Mouse (Mus musculus) hindbrain, embryonic 11.5 days (tissue): ENCODE measurements at regions not wholly inside any gene's neighbourhood (a gene's known extent, or its start where the extent isn't known, plus 50 kb on each side); places are given as distances from the start of the nearest gene placed in this dataset.

Source experiments
- ATAC-seq: fragments of 200-750 bp; cut with Nextera tagmentation; 2 replicates; pipeline ENCODE4 v1.8.0; 2017; ENCODE audit warnings: mild to moderate bottlenecking, moderate TSS enrichment, moderate library complexity; ENCODE audit not compliant: low FRiP score
- DNase-seq: peaks from one replicate; pipeline ENCODE4 v3.0.0-alpha.2; 2015; ENCODE audit warnings: low spot score
- H3K27ac ChIP-seq: fragments of 300-500 bp; sonication (generic); 2 replicates; pipeline ENCODE4 v1.5.1; 2014; ENCODE audit warnings: mild to moderate bottlenecking, low read depth, low read length
- H3K27me3 ChIP-seq: fragments of 300-500 bp; sonication (generic); 2 replicates; pipeline ENCODE4 v1.6.1; 2014; ENCODE audit warnings: mild to moderate bottlenecking, low read length, moderate library complexity, mixed read lengths; ENCODE audit not compliant: control insufficient read depth, insufficient read depth
- H3K36me3 ChIP-seq: fragments of 300-500 bp; sonication (generic); 2 replicates; pipeline ENCODE4 v1.6.1; 2014; ENCODE audit warnings: mild to moderate bottlenecking, low read length, moderate library complexity, mixed read lengths; ENCODE audit not compliant: control insufficient read depth, insufficient read depth
- H3K4me1 ChIP-seq: fragments of 300-500 bp; sonication (generic); replicated peaks from 2 replicates; pipeline ENCODE4 v1.6.1; 2014; ENCODE audit warnings: low read length, mixed read lengths; ENCODE audit not compliant: control insufficient read depth, insufficient read depth
- H3K4me2 ChIP-seq: fragments of 300-500 bp; sonication (generic); replicated peaks from 2 replicates; pipeline ENCODE4 v1.6.1; 2014; ENCODE audit warnings: mild to moderate bottlenecking, low read depth, low read length
- H3K4me3 ChIP-seq: fragments of 300-500 bp; sonication (generic); 2 replicates; pipeline ENCODE4 v1.5.1; 2014; ENCODE audit warnings: low read depth, low read length
- H3K9ac ChIP-seq: fragments of 300-500 bp; sonication (generic); 2 replicates; pipeline ENCODE4 v1.6.1; 2014; ENCODE audit warnings: low read depth, low read length
- H3K9me3 ChIP-seq: fragments of 300-500 bp; sonication (generic); 2 replicates; pipeline ENCODE4 v1.6.1; 2016; ENCODE audit warnings: low read length; ENCODE audit not compliant: control insufficient read depth
- WGBS: fragments of 180-500 bp; shearing (Covaris S2); extraction: QIAGEN DNeasy Blood & Tissue Kit; methylation state at CpG from one replicate; pipeline ENCODE4 v1.1.7; 2014; 5-methylcytosine and 5-hydroxymethylcytosine counted together

DNA sequence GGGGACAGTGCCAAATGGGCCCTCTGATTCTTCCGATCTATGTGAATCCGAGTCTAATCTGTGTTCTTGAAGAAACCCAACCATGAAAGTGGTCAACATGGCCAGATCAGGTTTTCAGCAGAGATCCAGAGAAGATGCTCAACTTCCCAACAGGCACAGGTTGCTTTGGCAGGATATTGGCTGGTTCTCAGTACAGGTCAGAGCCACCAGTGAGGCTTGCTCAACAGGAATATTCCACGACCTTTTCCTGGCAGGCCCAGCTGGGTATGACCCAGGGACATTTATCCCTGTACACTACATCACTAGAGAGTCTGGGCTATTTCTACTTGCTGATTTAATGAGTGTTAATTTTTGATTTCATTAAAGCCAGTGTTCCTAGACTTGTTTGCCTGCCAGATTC lies 328.8 kb upstream of the Sall1 start:
- ATAC-seq (no peak), DNase-seq (no peak)
- no peak overlapping the region for H3K4me2 ChIP-seq
- WGBS = 92% methylated on average over 3 of the region's 3 CpGs
- H3K27ac ChIP-seq = no peak overlapping the region
- H3K27me3 ChIP-seq = no peaks in the 10 kb centered on the region
- H3K4me1 ChIP-seq = no peaks in the 10 kb centered on the region
- H3K4me3 ChIP-seq = no peak overlapping the region
- H3K9ac ChIP-seq = no peak overlapping the region
- no peaks in the 10 kb centered on the region for H3K9me3 ChIP-seq
- H3K36me3 ChIP-seq = no peaks in the 10 kb centered on the region

DNA sequence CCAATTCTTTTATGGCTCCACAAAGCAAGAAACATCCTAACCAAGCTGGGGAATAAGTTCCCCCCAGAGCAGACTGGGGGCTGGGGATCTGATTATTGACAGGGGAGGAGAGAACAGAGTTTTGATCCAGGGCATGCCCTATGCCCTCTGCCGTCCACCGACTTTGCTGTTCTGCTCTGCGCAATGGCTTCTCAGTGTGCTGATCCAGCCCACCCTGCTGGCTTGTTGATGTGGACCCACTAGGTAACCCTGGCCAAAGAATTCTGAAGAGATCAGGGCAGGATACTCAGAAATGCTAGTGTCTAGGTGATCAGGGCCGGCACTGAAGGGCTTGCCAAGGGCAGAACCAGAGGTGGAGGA lies 327.8 kb upstream of the Sall1 start:
- 46% methylated on average over 4 of the region's 4 CpGs for WGBS
- Histone ChIP-seq H3K4me1 (no peaks in the 10 kb centered on the region), H3K4me2 (no peak overlapping the region), H3K27me3 (no peaks in the 10 kb centered on the region), H3K36me3 (no peaks in the 10 kb centered on the region), H3K9me3 (no peaks in the 10 kb centered on the region), H3K27ac (no peak overlapping the region), H3K4me3 (no peak overlapping the region), H3K9ac (no peak overlapping the region)
- DNase-seq = no peak
- ATAC-seq = no peak

DNA sequence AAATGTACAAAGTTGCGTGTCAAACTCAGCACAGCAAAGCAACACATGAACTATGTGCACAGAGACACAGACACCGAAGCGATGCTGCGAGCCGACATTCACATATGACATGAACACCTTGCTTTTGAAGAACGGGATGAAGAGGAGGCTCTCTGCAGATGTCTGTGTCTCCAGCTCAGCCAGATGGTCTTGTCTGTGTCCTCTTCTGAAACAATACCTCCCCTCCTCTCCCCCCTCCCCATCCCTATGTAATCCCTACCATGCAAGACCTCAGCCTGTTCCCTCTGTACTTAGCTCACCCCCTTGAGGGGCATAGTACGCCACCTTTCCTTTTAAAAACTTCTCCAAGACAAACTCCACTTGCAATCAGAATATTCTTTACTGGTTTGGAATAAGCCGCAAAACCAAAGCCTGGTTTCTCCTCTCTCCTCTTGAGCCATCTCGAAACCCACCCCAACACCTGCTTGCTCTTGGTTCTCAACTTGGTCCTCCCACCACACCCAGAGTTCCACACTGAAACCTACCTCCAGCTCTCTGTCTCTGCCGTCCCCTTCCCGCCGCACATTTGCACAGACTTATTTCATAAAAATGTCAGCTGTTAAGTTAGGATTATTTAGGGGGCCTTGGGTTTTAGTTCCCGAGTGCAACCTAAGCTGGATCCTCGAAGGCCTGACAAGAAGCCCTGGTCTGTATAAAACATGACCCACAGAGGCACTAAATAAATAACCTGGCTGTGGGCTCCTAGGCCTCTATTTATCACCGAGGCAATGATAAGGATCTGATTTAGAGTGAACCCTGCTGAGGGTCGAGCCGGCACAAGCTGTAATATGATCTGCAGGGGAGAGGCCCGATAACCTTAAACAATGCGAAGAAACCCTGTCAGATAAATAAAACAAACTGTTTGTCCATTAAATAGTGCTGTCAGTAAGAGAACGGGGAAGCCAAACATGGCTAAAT lies 327.1 kb upstream of the Sall1 start:
- WGBS = 62% methylated on average over 20 of the region's 20 CpGs
- H3K36me3 ChIP-seq = no peaks in the 10 kb centered on the region
- DNase-seq (no peak), ATAC-seq (no peak)
- no peak overlapping the region for H3K27ac ChIP-seq
- H3K4me2 ChIP-seq = no peak overlapping the region
- H3K9me3 ChIP-seq = no peaks in the 10 kb centered on the region
- no peaks in the 10 kb centered on the region for H3K4me1 ChIP-seq
- no peak overlapping the region for H3K4me3 ChIP-seq
- H3K9ac ChIP-seq = no peak overlapping the region
- no peaks in the 10 kb centered on the region for H3K27me3 ChIP-seq

DNA sequence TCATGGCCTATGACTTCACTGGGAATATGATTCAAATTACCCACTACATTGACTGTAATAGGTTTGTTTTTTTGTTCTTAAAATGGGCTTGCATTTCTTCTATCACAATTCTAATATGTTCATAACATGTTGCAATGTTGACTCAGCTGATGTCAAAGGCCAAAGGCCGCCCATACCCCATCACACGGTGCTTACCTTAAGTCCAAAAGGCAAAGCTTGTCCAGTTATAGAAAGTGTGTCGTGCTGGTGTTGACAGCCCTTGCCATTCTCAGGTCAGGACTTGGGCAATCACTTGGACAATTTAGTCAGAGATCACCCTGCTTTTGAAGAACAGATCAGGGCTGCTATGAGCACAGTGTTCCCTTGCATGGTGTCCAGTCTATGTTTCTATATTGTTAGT lies 321.5 kb upstream of the Sall1 start:
- DNase-seq (no peak), ATAC-seq (no peak)
- no peaks in the 10 kb centered on the region for H3K36me3 ChIP-seq
- no peak overlapping the region for H3K4me2 ChIP-seq
- no peak overlapping the region for H3K9ac ChIP-seq
- WGBS = 95% methylated on average over 3 of the region's 3 CpGs
- H3K4me3 ChIP-seq = no peak overlapping the region
- H3K9me3 ChIP-seq = no peaks in the 10 kb centered on the region
- H3K4me1 ChIP-seq = no peaks in the 10 kb centered on the region
- no peaks in the 10 kb centered on the region for H3K27me3 ChIP-seq
- no peak overlapping the region for H3K27ac ChIP-seq

DNA sequence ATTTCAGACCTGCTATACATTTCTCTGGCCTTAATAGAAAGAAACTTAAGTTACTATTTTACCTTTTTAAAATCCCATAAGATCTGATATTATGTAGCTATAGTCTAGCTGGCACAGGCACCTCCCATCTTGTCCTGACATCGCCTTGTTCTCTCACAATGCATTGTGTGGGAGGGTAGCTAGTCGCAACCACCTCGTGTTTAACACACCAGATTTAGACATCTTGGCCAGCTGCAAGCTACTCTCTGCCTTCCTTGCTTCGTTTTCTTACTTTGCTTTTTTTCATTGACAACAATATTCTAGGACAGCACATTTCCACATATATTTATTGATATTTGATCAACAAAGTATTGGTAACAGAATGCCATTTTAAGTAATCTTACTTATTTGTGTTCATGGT lies 314.4 kb upstream of the Sall1 start:
- Histone ChIP-seq H3K27me3 (no peaks in the 10 kb centered on the region), H3K36me3 (no peaks in the 10 kb centered on the region), H3K27ac (no peak overlapping the region), H3K4me3 (no peak overlapping the region), H3K9ac (no peak overlapping the region), H3K9me3 (no peaks in the 10 kb centered on the region), H3K4me2 (no peak overlapping the region), H3K4me1 (no peaks in the 10 kb centered on the region)
- ATAC-seq (no peak), DNase-seq (no peak)
- 75% methylated on average over 4 of the region's 4 CpGs for WGBS

DNA sequence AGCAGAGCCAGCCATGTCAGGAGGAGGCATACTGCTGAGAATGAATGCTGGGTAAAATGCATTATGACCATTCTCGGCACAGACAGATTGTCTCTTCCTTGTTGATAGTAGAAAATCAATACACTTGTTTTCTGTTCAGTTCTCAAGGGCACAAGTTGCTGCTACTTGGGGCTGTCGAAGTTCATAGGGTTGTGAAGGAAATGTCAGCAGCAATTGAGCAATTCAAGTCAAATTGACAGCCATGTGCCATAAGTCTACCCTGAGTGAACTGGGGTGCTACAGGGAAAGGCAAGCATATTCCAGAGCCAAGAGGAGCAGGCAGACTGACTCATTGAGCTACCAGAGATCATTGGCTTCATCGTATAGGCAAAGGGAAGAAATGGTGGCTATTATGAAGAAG lies 301.6 kb upstream of the Sall1 start:
- Histone ChIP-seq H3K9me3 (no peaks in the 10 kb centered on the region), H3K9ac (no peak overlapping the region), H3K36me3 (no peaks in the 10 kb centered on the region), H3K27ac (no peak overlapping the region), H3K4me3 (no peak overlapping the region), H3K4me2 (no peak overlapping the region), H3K27me3 (no peaks in the 10 kb centered on the region), H3K4me1 (no peaks in the 10 kb centered on the region)
- DNase-seq (no peak), ATAC-seq (no peak)
- WGBS = 81% methylated on average over 3 of the region's 3 CpGs

DNA sequence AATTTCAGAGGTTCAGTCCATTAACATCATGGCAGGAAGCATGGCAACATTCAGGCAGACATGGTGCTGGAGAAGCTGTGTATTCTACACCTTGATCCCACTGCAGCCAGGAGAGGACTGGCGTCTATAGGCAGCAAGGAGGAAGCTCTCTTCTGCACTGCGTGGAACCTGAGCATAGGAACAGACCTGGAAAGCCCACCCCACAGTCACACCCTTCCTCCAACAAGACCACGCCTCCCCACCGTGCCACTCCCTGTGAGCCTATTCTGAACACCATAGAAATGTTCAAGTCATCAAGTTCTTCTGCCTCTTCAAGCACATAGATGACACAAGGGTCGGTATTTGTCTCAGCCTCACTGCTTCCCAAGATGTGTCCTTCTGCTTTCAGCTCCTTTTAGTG lies 297.7 kb upstream of the Sall1 start:
- Histone ChIP-seq H3K4me3 (no peak overlapping the region), H3K9ac (no peak overlapping the region), H3K27me3 (no peaks in the 10 kb centered on the region), H3K36me3 (no peaks in the 10 kb centered on the region), H3K9me3 (no peaks in the 10 kb centered on the region), H3K4me1 (no peaks in the 10 kb centered on the region), H3K27ac (no peak overlapping the region), H3K4me2 (no peak overlapping the region)
- ATAC-seq (no peak), DNase-seq (no peak)
- 85% methylated on average over 5 of the region's 5 CpGs for WGBS

DNA sequence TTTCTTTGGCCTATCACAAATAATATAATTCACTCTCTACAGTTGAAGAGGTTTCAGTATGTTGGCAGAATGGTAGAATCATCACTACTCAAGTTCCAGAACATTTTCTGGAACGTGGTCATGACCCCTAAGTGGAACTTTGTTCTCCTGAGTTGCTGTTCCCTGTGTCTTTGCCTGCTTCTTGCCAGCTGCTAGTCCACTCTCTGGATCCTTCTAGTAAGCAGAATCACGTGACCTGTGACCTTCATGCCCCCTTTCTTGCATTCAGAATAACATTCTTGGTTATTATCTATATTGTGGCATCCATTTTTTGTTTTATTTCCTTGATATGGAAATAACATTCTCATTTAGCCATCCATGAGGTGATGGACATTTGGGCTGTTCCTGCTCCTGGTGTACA lies 291.5 kb upstream of the Sall1 start:
- no peaks in the 10 kb centered on the region for H3K36me3 ChIP-seq
- no peak overlapping the region for H3K4me2 ChIP-seq
- WGBS = 74% methylated on average over 2 of the region's 2 CpGs
- H3K9ac ChIP-seq = no peak overlapping the region
- no peaks in the 10 kb centered on the region for H3K27me3 ChIP-seq
- H3K27ac ChIP-seq = no peak overlapping the region
- DNase-seq (no peak), ATAC-seq (no peak)
- H3K4me3 ChIP-seq = no peak overlapping the region
- H3K9me3 ChIP-seq = no peaks in the 10 kb centered on the region
- no peaks in the 10 kb centered on the region for H3K4me1 ChIP-seq

DNA sequence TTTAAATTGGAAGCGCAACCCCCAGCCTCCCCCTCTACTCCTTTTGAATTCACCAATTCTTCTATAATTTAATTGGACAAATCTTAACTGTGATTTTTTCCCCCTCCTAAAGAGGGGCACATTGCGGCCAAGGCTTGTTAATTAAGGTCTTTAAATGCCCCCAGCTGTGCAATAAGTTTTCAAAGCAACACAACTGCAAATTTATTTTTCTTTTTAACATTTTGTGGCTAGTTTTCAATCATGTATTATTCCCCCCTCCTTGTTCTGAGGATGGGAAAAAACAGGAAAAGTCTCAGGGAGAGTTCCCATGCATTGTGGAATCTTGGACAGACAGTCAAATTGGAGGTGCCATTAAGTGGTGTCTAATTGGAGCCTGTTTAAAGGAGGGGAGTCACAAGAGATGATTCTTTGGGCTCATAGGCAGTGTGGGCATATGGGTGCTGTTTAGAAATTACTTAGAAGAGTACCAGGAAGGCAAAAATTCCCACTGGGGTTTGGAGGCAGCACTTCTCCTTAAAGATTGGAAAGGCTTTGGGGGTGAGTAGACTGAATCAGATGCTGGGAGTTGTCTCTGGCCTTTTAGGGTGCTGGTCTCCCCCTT lies 281.9 kb upstream of the Sall1 start:
- Histone ChIP-seq H3K36me3 (no peaks in the 10 kb centered on the region), H3K27ac (no peak overlapping the region), H3K9ac (no peak overlapping the region), H3K9me3 (no peaks in the 10 kb centered on the region), H3K4me2 (no peak overlapping the region), H3K4me1 (no peaks in the 10 kb centered on the region; the same call in 1 of the 2 replicates), H3K4me3 (no peak overlapping the region), H3K27me3 (0 out of 2 replicates have a peak, but pooled peaks cover 2% of the 10 kb centered on the region)
- WGBS = 89% methylated on average over 2 of the region's 2 CpGs
- ATAC-seq (no peak), DNase-seq (no peak)
